Mouse (Mus musculus): Measurements from ENCODE around the gene Helt. TPM values are rescaled to one million over a fixed set of nuclear protein-coding genes. Genes with fewer than 3 reads are reported as not detected.

Helt gene
- polyA plus RNA-seq, 1 experiment from 2014 or later = not detected

GRCm38 (mm10) chr8:46323672-46324191 is 29.3 kb upstream of the Helt start:
- H3K4me2 ChIP-seq (replicated peaks) = no peak overlapping the region
- H3K27me3 ChIP-seq (replicated peaks) = no peaks in the 10 kb centered on the region
- H3K4me3 ChIP-seq (replicated peaks) = no peak overlapping the region
- WGBS = 35% methylated on average over 5 of the region's 5 CpGs
- 0 out of 2 replicates have a peak, but pooled peaks cover 7% of the 10 kb centered on the region for H3K4me1 ChIP-seq (replicated peaks)
- no peak overlapping the region for H3K9ac ChIP-seq
- no peaks in the 10 kb centered on the region for H3K9me3 ChIP-seq
- ATAC-seq = peak; percentile 81
- H3K27ac ChIP-seq = peak overlapping the region; percentile 36; the same call in 1 of the 2 replicates
- no peaks in the 10 kb centered on the region for H3K36me3 ChIP-seq

- no peak overlapping the region for H3K9ac ChIP-seq
- ATAC-seq = no peak
- 0 out of 2 replicates have a peak, but pooled peaks cover 4% of the 10 kb centered on the region for H3K4me1 ChIP-seq (replicated peaks)
- no peaks in the 10 kb centered on the region for H3K36me3 ChIP-seq
- H3K27me3 ChIP-seq (replicated peaks) = no peaks in the 10 kb centered on the region
- H3K4me2 ChIP-seq (replicated peaks) = no peak overlapping the region
- WGBS = 65% methylated on average over 2 of the region's 2 CpGs
- no peak overlapping the region for H3K27ac ChIP-seq
- H3K9me3 ChIP-seq = no peaks in the 10 kb centered on the region
- no peak overlapping the region for H3K4me3 ChIP-seq (replicated peaks)
Observed at GRCm38 (mm10) chr8:46322833-46323232, 28.4 kb upstream of the Helt start.

GRCm38 (mm10) chr8:46322421-46322820 is 27.9 kb upstream of the Helt start:
- Histone ChIP-seq H3K36me3 (no peaks in the 10 kb centered on the region), H3K9ac (no peak overlapping the region), H3K4me3 (replicated peaks) (no peak overlapping the region), H3K27ac (no peak overlapping the region), H3K27me3 (replicated peaks) (no peaks in the 10 kb centered on the region), H3K4me2 (replicated peaks) (no peak overlapping the region), H3K4me1 (replicated peaks) (0 out of 2 replicates have a peak, but pooled peaks cover 4% of the 10 kb centered on the region), H3K9me3 (no peaks in the 10 kb centered on the region)
- WGBS = over 99% methylated on average over 4 of the region's 4 CpGs
- no peak for ATAC-seq

- no peaks in the 10 kb centered on the region for H3K36me3 ChIP-seq
- H3K27ac ChIP-seq = no peak overlapping the region
- no peak overlapping the region for H3K9ac ChIP-seq
- H3K4me2 ChIP-seq (replicated peaks) = no peak overlapping the region
- no peaks in the 10 kb centered on the region for H3K27me3 ChIP-seq (replicated peaks)
- no peaks in the 10 kb centered on the region for H3K9me3 ChIP-seq
- 90% methylated on average over 5 of the region's 5 CpGs for WGBS
- H3K4me3 ChIP-seq (replicated peaks) = no peak overlapping the region
- H3K4me1 ChIP-seq (replicated peaks) = 0 out of 2 replicates have a peak, but pooled peaks cover 3% of the 10 kb centered on the region
- no peak for ATAC-seq
Observed at GRCm38 (mm10) chr8:46318802-46319201, 24.3 kb upstream of the Helt start.

GRCm38 (mm10) chr8:46317161-46317560 is 22.7 kb upstream of the Helt start:
- Histone ChIP-seq H3K4me2 (replicated peaks) (no peak overlapping the region), H3K27ac (no peak overlapping the region), H3K9me3 (no peaks in the 10 kb centered on the region), H3K4me1 (replicated peaks) (no peaks in the 10 kb centered on the region), H3K9ac (no peak overlapping the region), H3K36me3 (no peaks in the 10 kb centered on the region), H3K4me3 (replicated peaks) (no peak overlapping the region), H3K27me3 (replicated peaks) (no peaks in the 10 kb centered on the region)
- ATAC-seq = no peak
- WGBS = 84% methylated on average over 7 of the region's 7 CpGs

GRCm38 (mm10) chr8:46313798-46314197 is 19.3 kb upstream of the Helt start:
- H3K27me3 ChIP-seq (replicated peaks) = no peaks in the 10 kb centered on the region
- no peaks in the 10 kb centered on the region for H3K36me3 ChIP-seq
- WGBS = 78% methylated on average over 3 of the region's 3 CpGs
- no peak overlapping the region for H3K4me2 ChIP-seq (replicated peaks)
- no peak overlapping the region for H3K27ac ChIP-seq
- no peaks in the 10 kb centered on the region for H3K9me3 ChIP-seq
- H3K9ac ChIP-seq = no peak overlapping the region
- no peak overlapping the region for H3K4me3 ChIP-seq (replicated peaks)
- no peaks in the 10 kb centered on the region for H3K4me1 ChIP-seq (replicated peaks)
- no peak for ATAC-seq

- H3K27me3 ChIP-seq (replicated peaks) = no peaks in the 10 kb centered on the region
- WGBS = 13% methylated on average over 10 of the region's 10 CpGs
- no peaks in the 10 kb centered on the region for H3K9me3 ChIP-seq
- no peak overlapping the region for H3K4me2 ChIP-seq (replicated peaks)
- H3K4me3 ChIP-seq (replicated peaks) = no peak overlapping the region
- ATAC-seq = peak; percentile 88
- H3K27ac ChIP-seq = no peak overlapping the region
- H3K36me3 ChIP-seq = no peaks in the 10 kb centered on the region
- H3K4me1 ChIP-seq (replicated peaks) = no peaks in the 10 kb centered on the region
- H3K9ac ChIP-seq = no peak overlapping the region
Observed at GRCm38 (mm10) chr8:46311159-46311558, 16.7 kb upstream of the Helt start.

GRCm38 (mm10) chr8:46308189-46308588 is 13.7 kb upstream of the Helt start:
- Histone ChIP-seq H3K4me3 (replicated peaks) (no peak overlapping the region), H3K36me3 (no peaks in the 10 kb centered on the region), H3K27me3 (replicated peaks) (no peaks in the 10 kb centered on the region), H3K9me3 (no peaks in the 10 kb centered on the region), H3K27ac (no peak overlapping the region), H3K4me1 (replicated peaks) (no peaks in the 10 kb centered on the region), H3K9ac (no peak overlapping the region), H3K4me2 (replicated peaks) (no peak overlapping the region)
- WGBS = 72% methylated on average over 2 of the region's 2 CpGs
- no peak for ATAC-seq

- ATAC-seq = peak; percentile 49; the same call in 1 of the 2 replicates
- no peaks in the 10 kb centered on the region for H3K36me3 ChIP-seq
- 6% methylated on average over 9 of the region's 9 CpGs for WGBS
- H3K4me3 ChIP-seq (replicated peaks) = no peak overlapping the region
- no peak overlapping the region for H3K9ac ChIP-seq
- H3K27me3 ChIP-seq (replicated peaks) = no peaks in the 10 kb centered on the region
- no peak overlapping the region for H3K4me2 ChIP-seq (replicated peaks)
- no peaks in the 10 kb centered on the region for H3K9me3 ChIP-seq
- H3K27ac ChIP-seq = no peak overlapping the region
- H3K4me1 ChIP-seq (replicated peaks) = no peaks in the 10 kb centered on the region
Observed at GRCm38 (mm10) chr8:46305733-46306349, 11.4 kb upstream of the Helt start.

GRCm38 (mm10) chr8:46302121-46302520 is 7.7 kb upstream of the Helt start:
- no peak overlapping the region for H3K4me3 ChIP-seq (replicated peaks)
- no peaks in the 10 kb centered on the region for H3K4me1 ChIP-seq (replicated peaks)
- H3K36me3 ChIP-seq = no peaks in the 10 kb centered on the region
- H3K27ac ChIP-seq = no peak overlapping the region
- H3K9me3 ChIP-seq = no peaks in the 10 kb centered on the region
- no peak for ATAC-seq
- WGBS = 88% methylated on average over 9 of the region's 9 CpGs
- no peak overlapping the region for H3K4me2 ChIP-seq (replicated peaks)
- no peak overlapping the region for H3K9ac ChIP-seq
- peaks cover 15% of the 10 kb centered on the region for H3K27me3 ChIP-seq (replicated peaks)

GRCm38 (mm10) chr8:46298847-46299246 is 4.4 kb upstream of the Helt start:
- Histone ChIP-seq H3K36me3 (no peaks in the 10 kb centered on the region), H3K9ac (no peak overlapping the region), H3K4me2 (replicated peaks) (no peak overlapping the region), H3K4me3 (replicated peaks) (no peak overlapping the region), H3K9me3 (no peaks in the 10 kb centered on the region), H3K27ac (no peak overlapping the region), H3K27me3 (replicated peaks) (peaks cover 47% of the 10 kb centered on the region), H3K4me1 (replicated peaks) (no peaks in the 10 kb centered on the region)
- WGBS = 46% methylated on average over 7 of the region's 7 CpGs
- ATAC-seq = no peak

- peaks cover 70% of the 10 kb centered on the region for H3K27me3 ChIP-seq (replicated peaks)
- WGBS = 2% methylated on average over 11 of the region's 11 CpGs
- H3K4me3 ChIP-seq (replicated peaks) = no peak overlapping the region
- ATAC-seq = no peak
- no peak overlapping the region for H3K27ac ChIP-seq
- H3K4me1 ChIP-seq (replicated peaks) = 0 out of 2 replicates have a peak, but pooled peaks cover 2% of the 10 kb centered on the region
- H3K4me2 ChIP-seq (replicated peaks) = no peak overlapping the region
- H3K9ac ChIP-seq = no peak overlapping the region
- no peaks in the 10 kb centered on the region for H3K9me3 ChIP-seq
- no peaks in the 10 kb centered on the region for H3K36me3 ChIP-seq
Observed at GRCm38 (mm10) chr8:46296551-46296950, 2.1 kb upstream of the Helt start.

GRCm38 (mm10) chr8:46295951-46296350 is 1.5 kb upstream of the Helt start:
- Histone ChIP-seq H3K4me1 (replicated peaks) (0 out of 2 replicates have a peak, but pooled peaks cover 2% of the 10 kb centered on the region), H3K9me3 (no peaks in the 10 kb centered on the region), H3K4me3 (replicated peaks) (no peak overlapping the region), H3K27me3 (replicated peaks) (peaks cover 76% of the 10 kb centered on the region), H3K36me3 (no peaks in the 10 kb centered on the region), H3K4me2 (replicated peaks) (no peak overlapping the region), H3K27ac (no peak overlapping the region), H3K9ac (no peak overlapping the region)
- 3% methylated on average over 8 of the region's 8 CpGs for WGBS
- no peak for ATAC-seq
